8 mouse cellular contexts compared by ENCODE assay signal in genomic region chrX:95969116-95969515, GRCm38 (mm10). TPM values are rescaled to one million over a fixed set of nuclear protein-coding genes. Genes with fewer than 3 reads are reported as not detected.
DNase-seq lines count a peak whose midpoint lies in the region; ATAC-seq and TF ChIP-seq lines count a peak whose summit lies in the region.

No protein-coding gene starts in this region.

- no peaks in the 10 kb centered on the region for H3K9me3 ChIP-seq in neural tube, embryonic 11.5 days (ENCODE audit: control insufficient read depth, low read length)
- H3K9me3 ChIP-seq in limb, embryonic 14.5 days (ENCODE audit: control insufficient read depth, low read length) = no peaks in the 10 kb centered on the region

- peak; percentile 34 for DNase-seq in cerebellum, adult 9-10 months
- no peak for DNase-seq in neural tube, embryonic 11.5 days (ENCODE audit: low spot score)
- DNase-seq in neural tube, embryonic 10.5 days (ENCODE audit: extremely low spot score, low spot score) = no peak
- no peak for DNase-seq in limb, embryonic 14.5 days (ENCODE audit: low spot score)
- no peak for DNase-seq in gastrocnemius, postnatal 25 days

- WGBS in neural tube, embryonic 11.5 days = 48% methylated on average over 3 of the region's 6 CpGs
- 53% methylated on average over 6 of the region's 6 CpGs for WGBS in limb, embryonic 14.5 days

- peak overlapping the region; percentile 93 for H3K27ac ChIP-seq in neural tube, embryonic 11.5 days (ENCODE audit: low read depth, low read length)
- 0 out of 2 replicates have a peak overlapping the region, but pooled peaks have one; percentile 8 for H3K27ac ChIP-seq in limb, embryonic 14.5 days (replicated peaks; ENCODE audit: low read depth, low read length)

- H3K4me1 ChIP-seq in neural tube, embryonic 11.5 days (ENCODE audit: control insufficient read depth, insufficient read depth, low read length) = no peaks in the 10 kb centered on the region
- no peaks in the 10 kb centered on the region for H3K4me1 ChIP-seq in limb, embryonic 14.5 days (ENCODE audit: control insufficient read depth, insufficient read depth, low read length)

- no peak for ATAC-seq in cerebellum, adult (ENCODE audit: insufficient number of reproducible peaks, low FRiP score, low TSS enrichment)
- ATAC-seq in neural tube, embryonic 11.5 days (ENCODE audit: insufficient read depth, low FRiP score, low TSS enrichment) = no peak; the same call in 1 of the 2 replicates
- ATAC-seq in limb, embryonic 14.5 days (ENCODE audit: low FRiP score, low read depth) = no peak
- ATAC-seq in erythroid progenitor cell, adult 5-6 weeks (replicated peaks; ENCODE audit: low FRiP score, poor library complexity, severe bottlenecking) = no peak
- no peak for ATAC-seq in monocyte, adult 5-6 weeks (replicated peaks; ENCODE audit: insufficient number of reproducible peaks, low FRiP score, low TSS enrichment, poor library complexity, severe bottlenecking)

- peak overlapping the region; percentile 12; the same call in 1 of the 2 replicates for H3K4me2 ChIP-seq in neural tube, embryonic 11.5 days (ENCODE audit: low read depth)
- peak overlapping the region; percentile 54; the same call in 1 of the 2 replicates for H3K4me2 ChIP-seq in limb, embryonic 14.5 days (replicated peaks; ENCODE audit: low read depth, low read length, severe bottlenecking)

- no peaks in the 10 kb centered on the region for H3K27me3 ChIP-seq in neural tube, embryonic 11.5 days (ENCODE audit: control insufficient read depth, insufficient read depth, low read length)
- H3K27me3 ChIP-seq in limb, embryonic 14.5 days (ENCODE audit: control insufficient read depth, insufficient read depth, low read length) = no peaks in the 10 kb centered on the region

- no peak for TF ChIP-seq POLR2A in limb, embryonic 14.5 days (IDR thresholded peaks at IDR 0.05; ENCODE audit: borderline replicate concordance, extremely low read depth, insufficient read depth, insufficient read length)

- no peaks in the 10 kb centered on the region for H3K36me3 ChIP-seq in neural tube, embryonic 11.5 days (ENCODE audit: control insufficient read depth, insufficient read depth, low read length)
- no peaks in the 10 kb centered on the region for H3K36me3 ChIP-seq in limb, embryonic 14.5 days (ENCODE audit: control insufficient read depth, insufficient read depth, low read length)

- H3K9ac ChIP-seq in neural tube, embryonic 11.5 days (ENCODE audit: low read length) = no peak overlapping the region
- H3K9ac ChIP-seq in limb, embryonic 14.5 days (ENCODE audit: low read depth, low read length, severe bottlenecking) = no peak overlapping the region

- no peak overlapping the region for H3K4me3 ChIP-seq in neural tube, embryonic 11.5 days (ENCODE audit: low read depth, low read length)
- no peak overlapping the region for H3K4me3 ChIP-seq in limb, embryonic 14.5 days (replicated peaks; ENCODE audit: low read length)

RNA-seq across cellular contexts. Expression of gene Las1l, which starts 12.4 kb away (rescaled TPM):
- 46.2 and 50.3 TPM in 2 replicates for polyA plus RNA-seq in neural tube, embryonic 11.5 days (2014; fragmentation: Nextera tagmentation; extraction: Ambion mirVana)
- polyA plus RNA-seq in limb, embryonic 14.5 days (2012; rRNA removed) = 21.9 and 25.3 TPM in 2 replicates
- 34.5 and 37.1 TPM in 2 replicates for polyA plus RNA-seq in limb, embryonic 14.5 days (2014; fragmentation: Nextera tagmentation; extraction: Ambion mirVana)
- 3.6 and 6.3 TPM in 2 replicates for total RNA-seq in erythroid progenitor cell, adult 5-6 weeks (2015; ENCODE audit: low replicate concordance)
- 2.7 and 3.0 TPM in 2 replicates for total RNA-seq in erythroid progenitor cell, adult 5-6 weeks (2017; ENCODE audit: low replicate concordance)
- total RNA-seq in monocyte, adult 5-6 weeks (2017) = 31.7 to 43.8 TPM (median 42.4 TPM) in 3 replicates
- total RNA-seq in gastrocnemius, postnatal 25 days (2021) = 10 to 100 TPM; 25.9 to 28.3 TPM
